Mouse (Mus musculus): Measurements from ENCODE around the gene Tmem216.

Gene Tmem216

DNA sequence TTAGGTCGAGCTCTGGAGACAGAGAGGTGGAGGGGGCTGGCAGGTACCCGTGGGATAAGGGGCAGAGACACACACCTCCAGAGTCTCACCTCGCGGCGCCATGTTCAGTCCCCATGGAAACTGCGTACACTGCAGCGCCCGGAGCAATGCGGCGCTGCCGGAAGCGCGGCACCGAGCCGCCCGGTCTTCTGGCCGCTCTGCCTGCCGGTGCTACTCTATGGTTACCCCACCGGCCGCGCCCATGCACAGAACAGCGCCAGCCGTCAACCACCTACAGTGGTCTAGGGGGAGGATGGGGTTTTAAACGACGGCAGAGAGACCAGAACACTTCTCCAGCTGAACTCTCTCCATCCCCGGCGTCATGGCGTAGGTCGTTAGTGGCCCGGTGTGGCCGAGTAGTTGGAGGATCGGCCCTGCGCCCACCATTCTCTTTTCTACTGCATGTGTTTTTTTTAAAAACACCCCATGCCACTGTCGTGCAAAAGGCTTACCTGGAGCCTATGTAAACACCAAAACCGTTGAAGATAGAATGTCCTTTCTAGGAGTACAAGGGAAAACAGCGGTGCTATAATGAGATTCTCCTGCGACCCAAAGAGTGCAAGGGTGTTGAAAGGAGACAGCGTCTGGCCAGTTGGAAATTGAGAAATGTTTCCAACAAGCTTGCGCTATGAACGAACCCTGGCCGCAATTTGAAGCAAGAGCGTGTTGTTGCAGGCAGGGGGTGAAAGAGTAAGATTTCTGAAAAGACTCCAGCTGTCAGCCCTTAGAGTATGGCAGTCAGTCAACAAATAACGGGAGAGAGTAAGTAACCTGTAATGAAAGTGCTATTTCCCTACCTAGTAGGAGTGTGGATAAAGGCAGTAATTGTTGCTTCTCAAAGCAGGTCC, at the start of gene Tmem216:
Tmem216 (minus strand) TSS at position 615 of the 887 bp plus-strand sequence.
- peak; percentile 86 to 93 for DNase-seq (ENCODE audit: low spot score in 2 of 2)

DNA sequence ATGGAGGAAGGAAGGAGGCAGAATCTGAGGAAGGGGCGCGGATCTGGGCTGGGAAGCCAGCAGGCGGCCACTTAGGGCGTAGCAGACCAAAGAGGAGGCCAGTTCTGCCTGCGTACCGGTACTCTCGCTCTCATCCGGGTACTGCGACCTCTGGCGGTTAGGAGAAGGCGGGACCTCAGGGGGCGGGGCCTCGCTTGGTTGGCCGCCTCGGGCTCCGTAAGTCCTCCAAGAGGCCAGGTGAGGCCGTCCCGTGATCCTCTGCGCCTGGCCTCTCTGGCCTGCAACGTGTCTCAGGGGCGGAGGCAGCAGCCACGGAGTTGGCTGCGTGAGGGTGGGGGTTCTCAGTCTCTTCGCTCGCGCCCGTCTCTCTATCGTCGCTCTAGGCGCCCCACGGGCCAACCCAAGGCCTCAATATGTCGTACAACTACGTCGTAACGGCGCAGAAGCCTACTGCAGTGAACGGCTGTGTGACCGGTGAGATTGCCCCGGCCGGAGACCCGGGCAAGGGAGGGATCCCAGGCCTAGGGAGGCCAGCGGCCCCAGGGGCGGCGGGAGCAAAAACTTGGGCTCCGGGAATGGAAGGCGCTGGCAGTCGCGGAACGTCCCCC, 49.4 kb upstream of the Tmem216 start, which contains the start of the genes Ddb1 and Tkfc:
Ddb1 (plus strand) TSS at position 35 of the 608 bp plus-strand sequence.
Tkfc (minus strand) TSS at position 362 of the 608 bp plus-strand sequence.
- DNase-seq (ENCODE audit: low spot score in 2 of 2): peak; percentile 99 to 100

DNA sequence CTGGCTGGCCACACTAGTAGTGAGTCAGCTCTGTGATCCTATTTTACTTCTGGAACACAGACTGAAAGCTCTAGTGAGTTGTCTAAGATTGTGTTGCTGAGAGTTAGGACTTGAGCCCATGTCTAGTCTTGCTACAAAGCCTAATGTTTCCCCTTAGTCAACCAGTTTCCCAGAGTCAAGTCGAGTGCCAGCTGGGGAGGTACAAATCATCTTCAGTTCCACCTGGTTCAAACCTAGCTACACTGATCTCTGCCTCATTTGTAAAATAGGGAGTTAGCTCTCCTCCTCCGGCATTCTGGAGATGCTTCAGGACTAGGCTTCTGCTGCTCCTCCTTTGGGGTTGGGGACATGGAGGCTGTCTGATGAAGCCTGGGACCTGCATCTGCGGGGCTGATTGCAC, 48.5 kb upstream of the Tmem216 start:
- DNase-seq (ENCODE audit: low spot score in 2 of 2): no peak

DNA sequence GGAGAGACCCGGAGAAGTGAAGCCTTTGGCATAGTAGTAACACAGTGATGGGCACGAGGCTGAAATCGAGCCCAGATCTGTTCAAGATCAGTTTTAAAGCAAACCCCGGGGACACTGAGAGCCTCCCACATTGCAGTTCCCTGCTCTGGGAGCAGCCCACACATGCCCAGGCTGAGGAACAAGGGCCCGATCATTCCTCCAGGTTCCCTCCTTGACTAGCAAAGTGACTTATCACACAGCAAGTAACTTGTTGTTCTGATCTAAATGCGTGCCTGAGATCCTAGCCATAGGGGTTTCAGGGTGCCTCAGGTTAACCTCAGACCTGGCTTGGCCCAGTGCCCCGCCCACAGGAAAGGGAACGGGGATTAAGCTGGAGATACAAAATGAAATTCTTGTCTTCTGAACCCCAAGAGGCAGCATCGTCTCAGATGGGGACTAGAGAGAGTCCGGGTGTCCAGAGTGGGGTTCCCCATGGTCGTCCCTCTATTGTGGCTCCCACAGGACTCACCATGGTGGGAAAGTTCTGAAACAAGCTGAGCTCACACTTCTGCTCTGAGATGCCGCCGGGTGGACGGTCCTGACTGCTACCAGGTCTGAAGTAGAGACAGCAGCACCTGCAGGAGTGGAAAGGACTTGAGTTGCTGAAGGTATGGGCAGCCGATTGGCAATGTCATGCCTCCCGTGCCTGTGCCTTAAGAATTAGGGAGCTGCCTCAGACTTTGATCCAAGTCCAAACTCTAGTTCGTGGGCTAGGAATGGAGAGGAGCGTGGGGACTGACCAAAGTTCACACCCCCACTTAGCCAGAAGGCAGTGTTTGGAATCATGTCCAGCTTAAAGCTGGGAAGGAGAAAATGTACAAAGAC, 47.9 kb upstream of the Tmem216 start:
- no peak for DNase-seq (ENCODE audit: low spot score in 2 of 2)

DNA sequence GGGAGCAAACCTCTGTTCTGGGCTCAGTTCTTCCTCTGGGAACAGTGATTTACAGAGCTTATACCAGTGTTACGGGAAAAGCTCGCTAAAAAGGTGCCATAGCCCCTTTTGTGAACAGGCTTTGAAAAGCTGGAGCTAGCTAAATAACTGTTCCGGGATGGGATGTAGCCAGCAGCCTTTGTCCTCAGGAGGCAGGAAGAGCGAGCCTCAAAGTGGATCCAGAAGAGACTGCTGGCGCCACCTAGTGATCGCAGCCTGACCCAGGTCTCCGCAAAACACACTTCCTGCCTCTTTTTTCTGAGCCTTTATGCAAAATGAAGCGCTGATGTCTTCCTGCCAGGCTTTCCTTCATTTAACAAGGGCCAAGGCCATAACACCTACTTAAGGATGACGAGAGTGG, 46.7 kb upstream of the Tmem216 start:
- peak; percentile 83 to 94 for DNase-seq (ENCODE audit: low spot score in 2 of 2)

DNA sequence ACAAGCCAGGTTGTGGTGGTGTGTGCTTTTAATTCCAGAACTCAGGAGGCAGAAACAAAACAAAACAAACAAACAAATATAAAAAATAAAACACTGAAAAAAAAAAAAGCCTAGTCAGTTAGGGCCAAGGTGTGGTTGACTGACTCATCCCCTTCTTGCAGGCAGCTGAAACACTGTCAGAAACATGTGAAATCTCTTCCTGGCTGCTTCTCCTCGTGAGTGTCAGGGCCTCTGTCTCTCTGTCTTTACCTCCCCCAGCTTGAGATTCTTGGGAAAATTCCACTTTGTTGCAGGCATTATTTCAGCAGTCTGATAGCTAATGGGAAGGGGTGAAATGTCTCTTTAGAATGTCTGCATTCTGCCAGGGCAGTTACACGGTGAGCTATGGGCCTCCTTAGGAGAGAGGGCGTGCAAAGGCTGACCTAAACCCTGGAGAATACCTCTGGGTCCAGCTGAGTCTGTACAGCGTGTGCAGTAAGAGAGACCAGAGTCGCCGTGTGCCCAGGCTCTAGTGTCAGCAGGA, 46.3 kb upstream of the Tmem216 start:
- no peak for DNase-seq (ENCODE audit: low spot score in 2 of 2)

DNA sequence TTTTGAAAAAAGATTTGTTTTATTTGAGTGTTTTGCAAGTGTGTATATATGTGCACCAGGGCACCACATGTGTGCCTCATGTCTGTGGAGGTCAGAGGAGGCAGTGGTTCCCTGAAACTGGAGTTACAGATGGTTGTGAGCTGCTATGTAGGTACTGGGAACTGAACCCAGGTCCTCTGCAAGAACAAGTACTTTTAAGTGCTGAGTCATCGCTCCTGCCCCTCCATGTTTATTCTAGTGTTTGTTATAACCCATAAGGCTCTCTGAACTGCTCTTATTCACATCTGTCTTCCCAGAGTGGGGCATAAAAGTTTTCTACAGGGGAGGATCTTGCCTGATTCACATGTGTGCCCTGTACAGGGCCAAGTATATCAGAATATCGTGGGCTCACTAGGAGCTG, 43.6 kb upstream of the Tmem216 start:
- no peak for DNase-seq (ENCODE audit: low spot score in 2 of 2)

DNA sequence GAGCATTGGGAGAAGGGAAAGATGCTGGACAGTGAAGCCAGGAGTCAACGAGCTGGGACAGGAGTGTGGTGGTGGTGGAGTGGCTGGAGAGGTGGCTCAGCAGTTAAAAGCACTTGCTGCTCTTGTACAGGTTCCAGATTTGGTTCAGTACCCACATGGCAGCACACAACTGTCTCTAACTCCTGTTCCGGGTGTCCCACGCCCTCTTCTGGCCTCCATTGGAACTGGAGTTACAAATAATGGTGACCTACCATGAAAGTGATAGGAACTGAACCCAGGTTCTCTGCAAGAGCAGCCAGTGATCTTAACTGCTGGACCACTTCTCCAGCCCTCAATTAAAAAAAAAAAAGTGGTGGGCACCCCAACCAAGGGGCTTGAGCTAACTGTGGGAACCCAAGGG, 42.1 kb upstream of the Tmem216 start:
- peak; percentile 59 to 74 for DNase-seq (ENCODE audit: low spot score in 2 of 2)

DNA sequence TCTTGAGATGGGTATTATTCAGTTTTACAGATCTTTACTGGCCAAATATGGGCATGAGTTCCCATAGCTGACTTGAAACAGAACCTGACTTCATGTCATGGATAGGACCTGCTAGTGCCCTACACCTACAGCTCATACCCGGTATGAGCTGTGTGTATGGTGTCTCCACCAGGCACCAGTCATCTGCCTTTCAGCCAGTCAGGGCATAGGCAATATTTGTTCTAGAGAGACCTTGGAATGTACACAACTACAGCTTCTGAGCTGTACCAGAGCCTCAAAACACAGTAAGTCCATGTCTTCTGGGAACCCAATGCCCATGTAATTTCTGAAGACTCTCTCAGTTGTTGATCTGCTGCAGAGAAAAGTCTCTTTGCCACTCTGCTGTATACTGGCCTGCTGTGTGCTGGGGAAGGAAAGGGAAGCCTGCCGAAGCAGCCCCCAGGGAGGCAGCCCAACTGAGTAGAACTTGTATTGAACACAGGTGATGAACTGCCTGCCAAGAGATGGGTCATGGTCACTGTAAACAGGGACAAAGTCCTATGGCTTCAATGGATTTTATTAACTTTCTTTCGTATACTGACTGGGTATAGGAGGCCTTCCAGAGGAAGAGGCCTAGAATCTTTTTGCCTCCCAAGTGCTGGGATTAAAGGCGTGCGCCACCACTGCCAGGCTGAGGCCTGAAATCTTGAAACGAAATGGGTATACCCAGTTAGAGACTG, 35.8 kb upstream of the Tmem216 start:
- DNase-seq (ENCODE audit: low spot score in 2 of 2): no peak

DNA sequence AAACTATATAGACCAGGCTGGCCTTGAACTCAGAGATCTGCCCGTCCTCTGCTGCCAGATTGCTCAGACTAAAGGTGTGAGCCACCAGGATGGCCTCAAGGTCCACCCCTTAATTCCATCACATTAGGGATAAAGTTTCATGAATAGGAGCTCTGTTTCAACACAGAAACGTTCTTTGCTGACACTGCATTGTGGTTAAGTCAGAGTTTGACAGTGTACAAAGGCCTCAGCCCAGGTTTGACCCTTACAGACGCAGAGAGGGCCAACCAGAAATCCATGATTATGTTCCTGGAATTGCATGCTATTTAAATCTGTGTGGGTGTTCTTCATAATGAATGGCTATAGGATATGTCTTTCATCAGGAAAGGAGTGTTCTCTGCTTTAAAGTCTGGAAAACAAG, 34.3 kb upstream of the Tmem216 start:
- DNase-seq (ENCODE audit: low spot score in 2 of 2): no peak

DNA sequence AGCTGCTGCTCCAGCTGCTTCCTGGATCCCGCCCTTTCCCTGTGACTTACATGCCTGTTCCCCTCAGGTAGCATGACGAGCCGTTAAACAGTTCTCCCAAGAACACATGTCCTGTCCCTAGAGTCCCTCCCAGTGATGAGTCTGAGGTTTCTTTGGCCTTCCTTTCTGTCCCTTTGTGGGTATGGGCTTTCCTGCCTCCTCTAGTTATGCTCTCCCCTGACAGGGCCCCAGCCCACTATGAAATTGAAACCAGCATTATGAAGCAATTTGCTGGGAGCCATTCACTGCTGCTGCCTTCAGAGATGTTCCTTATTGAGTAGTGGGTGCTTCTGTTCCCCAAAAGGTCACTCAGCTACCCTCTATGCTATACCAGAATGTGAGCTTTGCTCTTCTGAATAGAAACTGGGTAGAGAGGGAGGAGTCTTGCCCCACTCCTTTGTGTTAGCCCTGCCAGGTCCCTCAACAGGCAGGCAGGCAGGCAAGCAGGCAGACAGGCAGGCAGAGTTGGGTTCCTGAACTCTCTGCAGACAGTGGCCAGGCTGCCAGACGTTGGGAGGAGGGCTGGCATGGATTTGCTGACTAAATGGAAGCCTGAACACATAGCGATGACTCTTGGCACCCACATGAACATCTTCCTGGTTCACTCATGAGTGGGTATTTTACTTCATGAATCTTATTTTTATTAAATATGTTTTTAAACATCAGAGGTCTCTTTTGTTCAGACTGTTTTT, 33.3 kb upstream of the Tmem216 start:
- no peak for DNase-seq (ENCODE audit: low spot score in 2 of 2)

DNA sequence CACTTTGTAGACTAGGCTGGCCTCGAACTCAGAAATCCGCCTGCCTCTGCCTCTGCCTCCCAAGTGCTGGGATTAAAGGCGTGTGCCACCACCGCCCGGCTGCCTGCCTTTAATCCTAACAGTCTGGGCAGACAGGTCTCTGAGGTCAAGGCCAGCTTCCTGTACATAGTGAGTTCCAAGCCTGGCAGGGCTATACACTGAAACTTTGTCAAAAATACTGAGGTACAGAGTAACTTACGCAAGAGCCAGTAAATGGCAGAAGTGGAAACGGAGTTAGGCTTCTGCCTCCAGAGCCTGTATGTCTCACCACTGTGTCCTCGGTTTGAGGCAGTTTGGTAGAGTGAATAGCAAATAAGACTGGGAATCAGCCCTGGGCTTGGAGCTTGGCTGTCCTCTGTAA, 31.2 kb upstream of the Tmem216 start:
- no peak for DNase-seq (ENCODE audit: low spot score in 2 of 2)

DNA sequence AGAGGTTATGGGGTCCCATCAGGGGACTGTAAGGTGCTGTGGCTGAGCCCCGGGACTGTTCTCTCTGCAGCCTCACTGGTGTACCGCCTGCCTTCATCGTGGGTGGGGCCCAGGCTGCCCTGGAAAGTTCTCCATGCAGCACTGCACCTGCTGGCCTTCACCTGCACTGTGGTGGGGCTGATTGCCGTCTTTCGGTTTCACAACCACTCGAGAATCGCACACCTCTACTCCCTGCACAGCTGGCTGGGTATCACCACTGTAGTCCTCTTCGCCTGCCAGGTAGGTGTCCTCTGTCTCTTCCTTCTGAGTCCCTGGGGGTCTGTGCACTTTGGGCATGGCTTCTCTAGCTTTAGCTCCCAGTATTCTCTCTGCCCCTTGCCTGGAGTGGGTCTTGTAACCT, 29.1 kb upstream of the Tmem216 start:
- peak; percentile 46 to 70 for DNase-seq (ENCODE audit: low spot score in 2 of 2)

DNA sequence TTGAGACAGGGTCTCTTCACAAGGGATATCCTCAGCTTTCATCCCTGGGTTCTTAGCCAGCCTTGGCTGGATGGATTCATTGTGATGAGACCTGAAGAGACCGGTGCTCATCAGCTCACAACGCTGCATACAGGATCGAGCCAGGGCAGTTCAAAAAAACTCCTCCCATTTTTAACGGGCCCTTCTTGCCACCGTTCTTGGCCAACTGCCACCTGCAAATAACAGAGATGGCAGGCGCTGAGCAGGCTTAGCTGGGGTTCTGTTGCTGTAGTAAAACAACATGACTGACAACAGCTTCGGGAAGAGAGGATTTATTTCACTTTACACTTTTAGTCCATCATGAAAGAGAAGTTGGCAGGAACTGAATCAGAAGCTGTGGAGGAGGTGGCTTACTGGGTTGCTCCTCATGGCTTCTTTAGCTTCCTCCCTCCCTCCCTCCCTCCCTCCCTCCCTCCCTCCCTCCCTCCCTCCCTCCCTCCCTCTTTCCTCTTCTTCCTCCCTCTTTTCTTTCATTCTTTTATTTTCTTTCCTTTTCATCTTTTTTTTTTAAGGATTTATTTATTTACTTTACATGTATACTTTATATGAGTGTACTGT, 27.6 kb upstream of the Tmem216 start:
- peak; percentile 36 to 70 for DNase-seq (ENCODE audit: low spot score in 2 of 2)

DNA sequence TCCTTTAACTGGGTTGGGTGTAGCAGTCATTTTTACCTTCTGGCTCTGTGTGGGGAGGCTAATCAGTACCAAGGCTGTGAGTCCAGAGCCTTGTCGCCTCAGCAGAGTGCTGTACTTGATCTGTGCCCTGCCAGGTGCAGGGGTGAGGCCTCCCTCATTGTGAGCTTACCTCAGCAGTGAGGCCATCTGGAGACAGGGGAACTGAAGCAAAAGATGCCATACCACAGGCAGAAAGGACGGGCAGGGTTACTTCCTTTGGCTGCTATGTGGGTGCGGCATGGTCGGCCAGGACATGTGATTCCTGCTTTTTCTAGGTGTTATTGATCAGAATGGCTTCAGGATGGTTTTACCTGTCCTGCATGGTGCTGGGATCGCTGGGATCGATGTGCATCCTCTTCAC, 25.9 kb upstream of the Tmem216 start:
- DNase-seq (ENCODE audit: low spot score in 2 of 2): peak; percentile 59 to 69

DNA sequence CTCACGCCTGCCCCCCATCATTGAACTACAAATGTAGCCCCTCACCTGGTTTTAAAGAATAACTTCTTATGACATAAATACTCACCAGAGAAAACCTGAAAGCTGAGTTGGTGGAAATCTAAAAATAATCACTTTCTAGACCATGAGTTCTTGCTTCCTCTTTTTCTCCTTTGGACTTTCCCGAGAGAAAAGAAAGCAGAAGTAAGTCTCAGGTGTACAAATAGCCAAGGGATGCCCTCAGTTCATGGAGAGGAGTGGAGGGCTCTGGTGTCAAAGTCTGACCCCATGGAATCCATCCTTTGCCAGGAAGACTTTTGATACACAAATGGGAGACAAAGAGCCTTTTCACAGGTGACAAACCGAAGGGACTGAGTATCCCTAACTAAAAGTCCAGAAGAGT, 24.7 kb upstream of the Tmem216 start:
- DNase-seq (ENCODE audit: low spot score in 2 of 2): no peak

DNA sequence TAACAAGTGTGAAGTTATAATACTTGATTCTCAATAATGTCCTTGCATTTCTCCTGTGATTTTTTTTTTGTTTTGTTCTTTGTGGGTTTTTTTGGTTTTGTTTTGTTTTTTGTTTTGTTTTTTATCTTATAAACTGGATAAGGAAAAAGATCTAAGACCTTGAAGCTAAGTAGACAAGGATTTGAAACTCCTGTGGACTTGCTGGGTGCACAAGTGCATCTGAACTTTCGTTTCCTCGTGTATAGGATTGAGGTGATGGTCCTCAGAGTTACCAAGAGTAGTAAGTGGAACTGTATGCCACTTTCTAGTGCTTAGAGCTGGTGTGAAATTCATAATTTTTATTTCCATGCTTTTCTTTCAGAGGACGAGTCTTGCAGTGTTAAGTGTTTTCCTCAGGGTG, 24.1 kb upstream of the Tmem216 start:
- DNase-seq (ENCODE audit: low spot score in 2 of 2): no peak

DNA sequence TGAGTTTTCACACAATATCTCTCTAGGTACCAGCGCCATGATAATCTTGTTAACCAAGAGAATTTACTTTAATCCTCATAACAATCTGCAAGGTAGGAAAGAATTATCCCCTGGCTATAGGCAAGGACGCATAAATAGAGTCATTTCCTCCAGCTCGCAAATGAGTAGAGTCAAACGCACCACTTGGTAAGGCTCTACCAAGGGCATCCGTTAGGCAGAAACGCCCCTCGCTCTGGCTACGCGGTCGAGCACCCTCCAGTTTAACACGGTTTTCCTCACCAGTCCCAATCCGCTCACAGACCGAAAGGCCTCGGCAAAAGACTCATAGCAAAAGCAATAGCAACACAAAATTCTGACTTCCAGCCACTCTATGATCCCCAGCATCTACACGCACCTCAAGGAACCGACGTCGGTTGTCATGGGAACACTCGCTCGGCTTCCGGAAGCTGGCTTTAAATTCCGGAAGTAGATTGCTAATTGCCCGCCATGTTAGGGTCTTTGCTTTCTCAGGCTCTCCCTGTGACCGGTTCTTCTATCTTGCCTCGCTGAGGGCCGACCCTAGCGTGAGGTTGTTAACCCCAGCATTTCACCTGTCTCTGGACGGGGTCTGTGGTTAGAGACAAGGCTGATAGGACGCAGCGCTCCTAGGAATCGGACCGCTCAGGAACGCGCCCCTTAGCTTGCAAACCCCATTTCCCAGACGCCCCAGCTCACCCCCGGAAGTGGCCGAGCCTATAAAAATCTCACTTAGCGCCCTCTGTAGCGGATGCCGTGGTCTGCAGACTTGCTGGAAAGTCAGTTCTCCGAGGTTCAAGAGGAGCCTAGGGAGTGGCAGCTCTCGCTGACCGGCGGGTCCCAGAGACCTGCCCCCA, 20.9 kb upstream of the Tmem216 start, which contains the start of the genes Cyb561a3 and Tmem138:
Cyb561a3 (plus strand) TSS at position 483 of the 872 bp plus-strand sequence.
Tmem138 (minus strand) TSS at position 673 of the 872 bp plus-strand sequence.
- peak; percentile 92 to 94 for DNase-seq (ENCODE audit: low spot score in 2 of 2)

DNA sequence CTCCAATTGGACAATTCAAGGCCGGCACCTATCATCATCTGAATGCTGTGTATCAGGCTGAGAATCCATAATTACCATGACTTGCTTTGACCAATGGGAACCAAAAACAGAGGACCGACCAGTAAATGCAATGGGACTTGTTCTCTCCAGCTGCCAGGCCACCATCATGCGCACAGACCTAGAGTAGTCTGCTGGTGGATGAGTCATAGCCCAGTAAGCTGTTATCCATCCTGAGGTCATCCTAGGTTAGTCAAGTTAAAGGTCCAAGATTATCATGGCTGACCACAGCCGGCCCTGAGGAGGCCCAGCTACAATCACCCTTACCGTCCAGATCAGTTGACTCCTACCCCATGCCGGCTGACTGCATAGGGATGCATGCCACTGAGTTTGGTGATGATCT, 13.6 kb upstream of the Tmem216 start:
- no peak for DNase-seq (ENCODE audit: low spot score in 2 of 2)

All from spleen, postnatal 4 days (tissue).